Mouse (Mus musculus) left cerebral cortex, adult 8-10 months (tissue): ENCODE measurements around the gene Grm3. TPM values are rescaled to one million over a fixed set of nuclear protein-coding genes. Genes with fewer than 3 reads are reported as not detected.

ENCODE experiments used
- DNase-seq, 2 experiments: peaks; one replicate each; pipeline ENCODE4 v3.0.0; 2022; ENCODE audit warnings: low spot score in 2 of 2
- total RNA-seq, 4 experiments: library from RNA; stranded (reverse); gene quantifications; 2 replicates each; pipeline ENCODE4 v1.2.4; 2022

The Grm3 gene
- total RNA-seq, 4 experiments from 2014 or later, result 117 to 147 (median 132) TPM

DNA sequence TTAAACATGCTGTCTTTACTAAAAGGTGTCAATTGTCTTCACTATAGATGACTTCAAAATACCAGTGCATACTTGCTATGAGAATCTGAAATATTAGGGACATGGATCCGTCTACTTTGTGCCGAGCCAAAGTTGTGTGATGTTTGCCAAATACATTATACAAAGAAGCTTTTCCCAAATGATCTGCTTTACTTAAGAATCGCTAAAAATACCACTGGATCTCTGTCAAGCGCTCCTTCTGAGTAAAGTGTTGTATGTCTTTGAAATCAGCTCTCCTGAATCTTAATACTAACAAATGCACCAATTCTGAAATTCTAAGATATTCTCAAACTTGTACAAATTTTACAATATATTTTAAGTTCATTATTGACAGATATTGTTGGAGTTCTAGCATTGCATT lies 100.6 kb downstream of the Grm3 start:
- no peak for DNase-seq

GRCm38 (mm10) chr5:9623095-9623459 lies 101.9 kb downstream of the Grm3 start:
- DNase-seq, result no peak

GRCm38 (mm10) chr5:9622264-9623094 lies 102.5 kb downstream of the Grm3 start:
- DNase-seq, result no peak

GRCm38 (mm10) chr5:9621417-9622067 lies 103.4 kb downstream of the Grm3 start:
- DNase-seq, result no peak

- peak in 1 of 2 experiments; percentile 21 for DNase-seq
Measured at GRCm38 (mm10) chr5:9579021-9579420, 145.9 kb downstream of the Grm3 start.

DNA sequence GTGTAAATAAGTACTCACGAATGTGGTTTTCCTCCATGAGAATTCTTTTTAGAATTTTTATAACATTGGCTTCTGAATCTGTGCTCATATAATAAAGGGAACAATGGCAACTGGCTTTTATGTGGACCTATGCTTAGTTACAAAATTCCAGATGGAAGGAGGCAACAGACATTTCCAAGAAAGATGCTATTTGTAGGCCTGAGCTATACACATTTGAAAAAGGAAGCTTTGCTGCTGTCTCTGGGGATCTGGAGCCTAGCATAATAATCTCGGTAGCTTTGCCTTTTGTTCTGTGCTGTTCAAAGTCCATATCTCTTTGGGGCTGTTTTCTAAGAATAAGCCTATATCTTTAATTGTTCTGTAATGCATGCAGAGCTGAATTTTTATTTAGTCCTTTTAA lies 146.4 kb downstream of the Grm3 start:
- no peak for DNase-seq

DNA sequence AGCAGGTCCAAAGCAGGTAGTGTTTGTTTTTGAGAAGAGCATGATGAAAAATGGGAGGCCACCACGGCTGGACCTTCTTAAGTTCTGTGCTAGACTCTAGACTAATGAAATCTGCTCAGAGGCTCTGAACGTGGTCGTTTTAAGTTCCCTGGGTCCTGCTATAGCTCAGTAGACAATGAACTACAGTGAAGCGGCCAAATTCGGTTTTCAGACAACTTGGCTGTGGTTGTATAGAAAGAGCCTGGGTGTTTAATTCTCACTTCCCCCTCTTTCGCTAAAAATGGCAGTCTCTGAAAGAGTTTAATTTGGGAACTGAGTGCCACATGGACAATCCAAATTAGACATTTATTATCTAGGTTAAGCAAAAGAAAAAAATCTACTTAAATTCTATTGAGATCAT lies 154.0 kb downstream of the Grm3 start:
- DNase-seq, result peak in 1 of 2 experiments; percentile 67

GRCm38 (mm10) chr5:9557706-9558105 lies 167.3 kb downstream of the Grm3 start:
- peak in 1 of 2 experiments; percentile 55 for DNase-seq

GRCm38 (mm10) chr5:9540822-9541557 lies 184.0 kb downstream of the Grm3 start:
- DNase-seq, result peak in 1 of 2 experiments; percentile 33

GRCm38 (mm10) chr5:9525507-9525906 lies 199.5 kb downstream of the Grm3 start:
- peak in 1 of 2 experiments; percentile 25 for DNase-seq

DNA sequence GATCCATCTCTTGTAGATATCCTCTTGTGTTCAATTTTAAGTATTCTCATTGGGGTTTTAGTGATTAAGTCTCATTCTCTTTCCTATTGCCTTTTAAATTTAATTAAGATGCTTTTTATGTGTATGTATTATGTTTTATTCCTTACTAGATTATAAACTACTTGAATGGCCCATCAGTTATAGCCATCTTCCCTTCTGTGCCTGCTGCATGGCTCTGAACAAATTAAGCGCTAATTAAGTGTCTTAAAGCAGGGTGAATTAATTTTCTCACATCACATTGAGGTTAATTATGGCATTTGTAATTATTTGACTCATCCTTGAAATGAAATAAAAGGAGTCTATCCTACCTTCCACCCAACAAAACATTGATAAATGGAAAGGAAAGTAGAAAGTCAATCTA lies 213.9 kb downstream of the Grm3 start:
- DNase-seq, result no peak

GRCm38 (mm10) chr5:9497235-9497634 lies 227.7 kb downstream of the Grm3 start:
- no peak for DNase-seq

DNA sequence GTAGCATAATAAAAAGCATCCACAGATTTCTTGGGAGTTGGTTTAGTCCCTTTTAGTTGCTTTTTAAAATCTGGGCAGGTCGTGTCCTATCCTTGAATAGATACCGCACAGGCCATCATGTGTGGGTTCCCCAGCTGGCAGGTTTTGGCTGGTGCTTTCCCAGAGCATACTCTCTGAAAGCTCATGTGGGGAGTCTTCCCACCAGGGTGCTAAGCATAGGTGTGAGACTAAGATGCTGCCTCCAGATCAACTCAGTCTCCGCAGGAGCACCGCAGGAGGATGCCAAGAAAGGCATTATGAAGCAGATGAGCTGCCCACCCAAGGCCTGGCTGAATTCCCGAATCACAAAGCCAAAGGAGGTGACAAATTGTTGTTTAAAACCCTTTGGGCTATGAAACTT lies 229.5 kb downstream of the Grm3 start:
- DNase-seq, result peak; percentile 38 to 93

DNA sequence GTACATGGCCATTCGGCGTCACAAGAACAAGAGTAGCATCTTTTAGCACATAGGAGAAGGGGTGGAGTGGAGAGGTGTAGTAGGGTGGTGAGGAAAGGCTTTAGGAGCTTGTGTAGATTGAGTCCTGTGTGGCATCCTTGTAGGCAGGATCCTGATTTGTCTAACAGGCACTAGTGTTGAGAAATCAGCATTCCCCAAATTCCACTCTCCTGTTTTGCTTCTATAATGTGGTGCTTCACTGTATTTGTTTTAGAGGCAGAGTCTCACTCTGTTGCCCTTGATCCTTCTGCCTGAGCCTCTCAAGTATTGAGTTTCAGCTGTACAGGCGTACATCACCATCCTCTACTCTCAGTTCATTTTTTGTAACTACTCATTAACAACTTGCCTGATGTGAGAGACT lies 247.4 kb downstream of the Grm3 start:
- no peak for DNase-seq

DNA sequence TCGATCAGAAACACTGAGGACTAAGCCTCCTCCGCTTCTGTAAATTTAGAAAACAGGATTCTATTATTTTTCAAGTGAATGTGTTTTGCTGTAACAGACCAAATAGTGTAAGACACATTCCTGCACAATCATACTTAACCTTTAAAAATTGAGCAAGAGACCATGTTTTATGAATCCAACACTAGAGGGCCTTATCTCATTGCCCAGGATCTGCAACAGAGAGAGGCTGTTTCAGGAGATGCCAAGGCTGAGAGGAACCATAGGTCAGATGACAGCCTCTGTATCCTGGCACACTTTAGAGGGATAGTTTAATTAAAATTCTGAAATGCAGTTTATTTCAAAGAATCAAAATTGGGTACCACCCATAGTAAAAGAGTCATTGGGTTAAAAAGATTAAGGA lies 271.7 kb downstream of the Grm3 start:
- DNase-seq, result no peak

GRCm38 (mm10) chr5:9449570-9449969 lies 275.4 kb downstream of the Grm3 start:
- DNase-seq, result peak in 1 of 2 experiments; percentile 20

- DNase-seq, result no peak
Measured at GRCm38 (mm10) chr5:9448931-9449330, 276.0 kb downstream of the Grm3 start.

DNA sequence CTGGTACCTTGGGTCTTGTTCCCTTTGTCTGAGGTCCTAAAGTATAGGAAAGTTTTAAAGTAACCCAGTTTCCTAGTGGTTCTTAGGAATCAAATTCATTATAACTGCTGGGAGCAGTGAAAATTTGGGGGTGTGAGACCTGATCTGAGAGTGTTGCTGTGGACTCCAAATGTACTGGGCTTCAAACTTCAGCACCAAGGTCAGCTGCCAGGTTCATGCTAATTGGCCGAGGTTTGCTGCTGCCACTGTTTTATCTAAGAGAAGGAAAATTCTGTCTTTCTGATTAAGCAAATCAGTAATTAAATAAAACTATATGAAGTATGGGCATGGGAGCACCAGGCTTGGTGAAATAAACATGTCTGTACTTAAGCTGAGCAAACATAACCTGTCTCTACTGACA lies 278.8 kb downstream of the Grm3 start:
- DNase-seq, result no peak
